Mouse (Mus musculus) liver, postnatal 0 days (tissue): ENCODE measurements around the gene Aacs. TPM values are rescaled to one million over a fixed set of nuclear protein-coding genes. Genes with fewer than 3 reads are reported as not detected.

Source experiments
- ATAC-seq: fragments of 200-750 bp; cut with Nextera tagmentation; 2 replicates; pipeline ENCODE4 v1.8.0; 2017; ENCODE audit warnings: mild to moderate bottlenecking, moderate library complexity
- DNase-seq: peaks from one replicate; pipeline ENCODE4 v3.0.0-alpha.2; 2016
- H3K27ac ChIP-seq: fragments of 300-500 bp; sonication (generic); 2 replicates; pipeline ENCODE4 v1.5.1; 2014; ENCODE audit warnings: antibody characterized with exemption, moderate library complexity, mild to moderate bottlenecking, low read depth
- H3K27me3 ChIP-seq: fragments of 300-500 bp; sonication (generic); 2 replicates; pipeline ENCODE4 v1.6.1; 2014; ENCODE audit warnings: low read length, control low read depth, mixed read lengths; ENCODE audit not compliant: insufficient read depth
- H3K36me3 ChIP-seq: fragments of 300-500 bp; sonication (generic); replicated peaks from 2 replicates; pipeline ENCODE4 v1.6.1; 2014; ENCODE audit warnings: mild to moderate bottlenecking, control low read depth, low read length, moderate library complexity, mixed read lengths; ENCODE audit not compliant: insufficient read depth
- H3K4me1 ChIP-seq: fragments of 300-500 bp; sonication (generic); 2 replicates; pipeline ENCODE4 v1.6.1; 2014; ENCODE audit warnings: antibody characterized with exemption, mild to moderate bottlenecking, control low read depth; ENCODE audit not compliant: insufficient read depth
- H3K4me2 ChIP-seq: fragments of 300-500 bp; sonication (generic); 2 replicates; pipeline ENCODE4 v1.6.1; 2014; ENCODE audit warnings: low read depth, mild to moderate bottlenecking, low read length, moderate library complexity, mixed read lengths
- H3K4me3 ChIP-seq: fragments of 300-500 bp; sonication (generic); 2 replicates; pipeline ENCODE4 v1.5.1; 2014; ENCODE audit warnings: low read depth, low read length
- H3K9ac ChIP-seq: fragments of 300-500 bp; sonication (generic); replicated peaks from 2 replicates; pipeline ENCODE4 v1.6.1; 2014; ENCODE audit warnings: mild to moderate bottlenecking, moderate library complexity
- H3K9me3 ChIP-seq: fragments of 300-500 bp; sonication (generic); 2 replicates; pipeline ENCODE4 v1.6.1; 2016; ENCODE audit warnings: mild to moderate bottlenecking, control low read depth, low read length, mixed read lengths
- CTCF ChIP-seq: sonication (generic); IDR thresholded peaks from 2 replicates; pipeline ENCODE4 v1.5.1; 2016; ENCODE audit warnings: antibody characterized with exemption, low read depth
- EP300 ChIP-seq: IDR thresholded peaks from 2 replicates; pipeline ENCODE4 v1.6.1; 2016; ENCODE audit warnings: antibody characterized with exemption, low read depth, mild to moderate bottlenecking
- WGBS: fragments of 180-500 bp; shearing (Covaris S2); extraction: QIAGEN DNeasy Blood & Tissue Kit; methylation state at CpG from one replicate; pipeline ENCODE4 v1.1.7; 2014; ENCODE audit not compliant: insufficient replicate concordance; 5-methylcytosine and 5-hydroxymethylcytosine counted together
- polyA plus RNA-seq: library from polyadenylated mRNA; unstranded; fragments of >200 nt; fragmentation: Nextera tagmentation; extraction: Ambion mirVana; gene quantifications from 2 replicates; pipeline ENCODE4 v1.2.1, GENCODE M21; 2015

Aacs gene
- polyA plus RNA-seq, 1 experiment from 2014 or later: 4.6 TPM

DNA sequence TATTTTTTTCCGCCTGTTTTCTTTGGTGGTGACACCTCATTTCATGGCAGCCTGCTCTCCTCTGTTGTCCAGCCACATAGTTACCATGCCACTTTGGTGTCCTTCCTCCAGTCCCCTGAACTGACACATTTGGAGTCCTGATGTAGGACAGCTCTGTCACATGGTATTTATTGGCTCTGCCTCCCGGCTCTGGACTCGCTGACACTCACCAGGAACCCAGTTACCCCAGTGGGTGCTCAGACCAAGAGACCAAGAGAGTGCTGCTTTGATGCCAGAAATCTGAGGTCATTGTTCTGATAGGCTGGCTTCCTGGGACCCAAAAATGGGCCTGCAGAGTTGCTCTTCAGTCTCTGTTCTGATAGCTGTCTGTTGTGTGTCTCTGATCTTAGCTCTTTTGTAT is 27.6 kb upstream of the Aacs start:
- peaks cover 29% of the 10 kb centered on the region for H3K4me1 ChIP-seq
- no peak overlapping the region for H3K4me2 ChIP-seq
- WGBS: 64% methylated on average over 3 of the region's 3 CpGs
- H3K9ac ChIP-seq: no peak overlapping the region
- H3K27me3 ChIP-seq: no peaks in the 10 kb centered on the region
- H3K9me3 ChIP-seq: no peaks in the 10 kb centered on the region
- ATAC-seq (peak; percentile 60), DNase-seq (no peak)
- H3K27ac ChIP-seq: no peak overlapping the region
- no peak for TF ChIP-seq EP300
- TF ChIP-seq CTCF: no peak
- no peak overlapping the region for H3K4me3 ChIP-seq
- H3K36me3 ChIP-seq: no peaks in the 10 kb centered on the region; the same call in 1 of the 2 replicates

DNA sequence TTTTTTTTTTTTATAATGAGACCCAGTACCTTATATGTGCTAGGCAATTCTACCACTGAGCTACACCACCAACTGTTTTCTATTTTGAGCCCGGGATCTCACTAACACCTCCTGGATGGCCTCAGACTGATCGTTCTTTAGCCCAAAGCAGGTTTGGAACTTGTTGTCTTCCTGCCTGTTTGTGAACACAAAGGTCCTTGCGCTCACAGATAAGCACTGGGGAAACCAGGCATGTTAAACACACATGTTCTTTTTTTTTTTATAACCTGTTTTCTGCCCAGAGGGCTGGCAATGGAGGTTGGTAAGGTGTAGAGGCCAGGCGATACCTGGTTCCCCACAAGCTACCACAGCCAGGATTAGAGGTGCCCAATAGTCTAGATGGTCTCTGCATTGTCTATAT is 27.0 kb upstream of the Aacs start:
- Histone ChIP-seq H3K27me3 (no peaks in the 10 kb centered on the region), H3K36me3 (no peaks in the 10 kb centered on the region; the same call in 1 of the 2 replicates), H3K4me1 (peaks cover 27% of the 10 kb centered on the region), H3K9ac (no peak overlapping the region; the same call in 1 of the 2 replicates), H3K4me3 (no peak overlapping the region), H3K27ac (no peak overlapping the region), H3K4me2 (no peak overlapping the region), H3K9me3 (no peaks in the 10 kb centered on the region)
- no peak for DNase-seq
- no peak for ATAC-seq
- TF ChIP-seq EP300 (no peak), CTCF (no peak)
- 70% methylated on average over 4 of the region's 4 CpGs for WGBS

DNA sequence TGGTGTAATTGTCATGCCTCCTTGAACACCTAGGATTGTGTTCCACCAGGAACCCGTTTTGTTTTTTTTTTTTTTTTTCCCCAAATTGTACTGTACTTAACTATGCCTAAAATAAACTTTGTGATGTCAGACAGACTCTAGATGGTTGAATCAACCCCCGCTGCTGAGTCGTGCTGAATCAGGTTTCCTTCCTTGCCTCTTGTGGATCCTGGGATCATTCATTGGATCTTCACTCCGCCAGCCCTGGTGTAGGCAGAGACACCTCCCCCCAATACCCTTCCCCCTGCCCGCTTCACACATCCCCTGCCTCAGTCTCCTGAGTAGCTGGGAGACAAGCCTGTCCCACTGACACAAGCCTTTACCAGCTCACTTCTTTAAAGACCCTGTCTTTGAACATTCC is 26.3 kb upstream of the Aacs start:
- Histone ChIP-seq H3K36me3 (peaks cover 2% of the 10 kb centered on the region; the same call in 1 of the 2 replicates), H3K9me3 (no peaks in the 10 kb centered on the region), H3K27me3 (no peaks in the 10 kb centered on the region), H3K4me2 (no peak overlapping the region), H3K4me1 (peaks cover 21% of the 10 kb centered on the region), H3K27ac (no peak overlapping the region), H3K9ac (no peak overlapping the region), H3K4me3 (no peak overlapping the region)
- no peak for DNase-seq
- WGBS: 67% methylated on average over 5 of the region's 5 CpGs
- TF ChIP-seq CTCF (no peak), EP300 (no peak)
- ATAC-seq: no peak

DNA sequence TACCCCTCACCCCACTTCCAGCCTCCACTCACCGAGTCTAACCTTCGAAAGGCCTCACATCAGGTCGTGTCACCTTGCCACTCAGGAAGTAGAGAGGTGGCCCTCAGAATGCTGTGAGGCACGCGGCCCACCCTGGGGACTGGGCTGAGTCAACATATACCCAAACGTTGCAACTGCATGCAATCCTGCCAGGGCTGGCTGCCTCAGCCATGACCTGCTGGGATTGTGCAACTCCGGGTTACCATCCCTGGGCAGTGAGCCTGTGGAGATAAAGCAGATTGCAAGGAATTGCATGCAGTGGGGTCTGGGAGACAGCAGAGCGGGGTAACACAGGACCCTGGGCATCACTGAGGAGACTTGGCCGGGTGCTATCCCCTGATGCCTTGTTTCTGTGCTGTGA is 23.0 kb upstream of the Aacs start:
- H3K36me3 ChIP-seq: peaks cover 13% of the 10 kb centered on the region; the same call in 1 of the 2 replicates
- H3K4me3 ChIP-seq: no peak overlapping the region
- no peaks in the 10 kb centered on the region for H3K9me3 ChIP-seq
- peak; percentile 40 for DNase-seq
- no peak overlapping the region for H3K4me2 ChIP-seq
- peak; percentile 66 for ATAC-seq
- WGBS: 56% methylated on average over 9 of the region's 9 CpGs
- H3K4me1 ChIP-seq: peaks cover 20% of the 10 kb centered on the region
- H3K27ac ChIP-seq: no peak overlapping the region
- no peaks in the 10 kb centered on the region for H3K27me3 ChIP-seq
- TF ChIP-seq EP300: no peak
- no peak for TF ChIP-seq CTCF
- H3K9ac ChIP-seq: no peak overlapping the region

DNA sequence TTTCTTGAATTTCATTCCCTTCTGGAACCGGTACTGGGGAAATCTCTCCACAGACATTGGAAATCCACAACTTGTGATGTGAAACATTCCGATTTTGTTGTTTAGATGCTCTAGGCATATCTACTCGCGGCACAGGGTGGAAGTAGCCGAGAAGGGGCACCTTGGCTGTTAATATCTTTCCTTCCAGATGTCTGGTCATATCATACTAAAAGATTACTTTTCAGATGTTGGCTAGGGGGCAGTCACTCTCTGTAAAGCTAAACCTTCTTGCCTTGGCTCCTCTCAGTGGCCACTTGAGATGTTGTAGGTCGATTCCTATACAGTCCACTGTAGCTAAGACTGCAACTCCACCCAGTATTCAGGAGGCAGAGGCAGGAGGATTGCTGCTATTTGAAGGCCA is 19.5 kb upstream of the Aacs start:
- DNase-seq (no peak), ATAC-seq (peak; percentile 31; the same call in 1 of the 2 replicates)
- H3K27me3 ChIP-seq: no peaks in the 10 kb centered on the region
- H3K27ac ChIP-seq: no peak overlapping the region
- 55% methylated on average over 6 of the region's 6 CpGs for WGBS
- no peak overlapping the region for H3K4me3 ChIP-seq
- no peak overlapping the region for H3K4me2 ChIP-seq
- peaks cover 13% of the 10 kb centered on the region; the same call in 1 of the 2 replicates for H3K36me3 ChIP-seq
- peaks cover 13% of the 10 kb centered on the region; the same call in 1 of the 2 replicates for H3K4me1 ChIP-seq
- TF ChIP-seq EP300: peak; percentile 68
- no peak; the same call in 1 of the 2 replicates for TF ChIP-seq CTCF
- H3K9ac ChIP-seq: no peak overlapping the region
- H3K9me3 ChIP-seq: no peaks in the 10 kb centered on the region

DNA sequence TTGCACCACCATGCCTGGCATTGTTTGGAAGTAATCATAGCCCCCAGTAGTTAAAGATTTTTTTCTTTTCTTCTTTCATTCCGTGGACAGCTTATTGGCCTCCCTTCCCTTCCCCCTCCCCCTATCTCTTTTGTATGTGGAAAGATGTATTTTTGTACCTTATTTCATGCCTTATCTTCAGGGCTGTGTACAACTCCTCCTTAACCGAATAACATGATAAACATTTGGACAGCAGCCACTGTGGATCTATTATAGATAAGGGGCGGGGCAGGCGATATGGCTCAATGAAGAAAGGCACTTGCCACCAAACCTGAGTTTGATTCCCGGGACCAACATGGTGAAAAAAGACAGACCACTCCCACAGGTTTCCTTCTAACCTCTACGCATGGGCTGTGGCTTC is 18.1 kb upstream of the Aacs start:
- Histone ChIP-seq H3K9me3 (no peaks in the 10 kb centered on the region), H3K4me2 (no peak overlapping the region), H3K36me3 (peaks cover 13% of the 10 kb centered on the region; the same call in 1 of the 2 replicates), H3K4me3 (no peak overlapping the region), H3K27me3 (no peaks in the 10 kb centered on the region), H3K9ac (no peak overlapping the region), H3K4me1 (peaks cover 9% of the 10 kb centered on the region; the same call in 1 of the 2 replicates), H3K27ac (no peak overlapping the region)
- DNase-seq: no peak
- 45% methylated on average over 6 of the region's 6 CpGs for WGBS
- ATAC-seq: no peak
- TF ChIP-seq CTCF (no peak), EP300 (peak; percentile 40; the same call in 1 of the 2 replicates)
